Mouse (Mus musculus): ENCODE data around the gene Usp10.

DNA sequence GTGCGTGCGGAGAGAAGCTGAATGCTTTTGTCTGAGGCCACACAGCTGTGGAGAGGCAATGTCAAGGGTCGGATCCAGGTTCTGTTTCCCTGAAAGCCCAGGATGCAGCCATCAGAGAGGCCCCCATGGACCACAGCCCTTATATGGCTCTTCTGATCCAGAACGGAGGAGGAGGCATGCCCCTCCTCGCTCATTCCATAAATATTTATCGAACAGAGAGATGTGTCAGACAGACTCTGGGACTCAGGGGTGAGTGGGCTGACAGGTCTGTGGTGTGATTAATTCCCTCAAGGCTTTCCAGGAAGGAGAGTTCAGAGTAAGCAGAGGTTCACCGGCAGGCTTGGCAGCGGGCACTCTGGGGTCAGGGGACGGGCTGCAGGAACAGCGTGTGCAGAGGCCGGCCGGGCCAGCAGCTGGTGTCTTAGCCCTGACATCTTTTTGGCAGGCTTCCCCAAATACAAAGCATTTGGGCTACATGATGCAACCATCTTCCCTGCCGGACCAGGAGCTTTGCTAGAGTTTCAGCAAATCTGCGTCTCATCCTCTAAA, 94.1 kb downstream of the Usp10 start:
- TF ChIP-seq JUND (conservative IDR thresholded peaks at IDR 0.05; ENCODE audit: low read depth, low read length) (no peak), POLR2A (IDR thresholded peaks at IDR 0.05; ENCODE audit: low read depth, low read length) (no peak)

All from CH12.LX (cell line).